ENCODE assay signal across 8 mouse cellular contexts in the genomic region with DNA sequence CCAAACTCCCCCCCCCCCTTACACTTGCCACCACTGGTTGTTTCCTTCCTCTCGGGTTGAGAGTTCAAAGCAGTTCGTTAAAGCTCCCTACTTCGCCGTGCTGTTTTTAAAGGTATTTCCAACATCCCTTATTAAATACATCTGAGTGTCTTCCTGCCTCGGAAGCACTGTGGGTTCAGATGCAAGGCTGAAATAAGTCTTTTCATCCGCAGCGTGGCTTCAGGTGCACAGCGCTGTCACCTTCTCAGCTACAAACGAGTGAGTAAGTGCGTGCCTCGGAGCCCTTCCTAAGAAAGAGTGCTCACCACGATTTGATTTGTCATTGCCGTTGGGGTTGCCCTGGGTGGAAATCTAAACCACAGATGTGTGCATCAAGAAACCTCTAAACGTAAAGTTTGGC. TPM values are rescaled to one million over a fixed set of nuclear protein-coding genes. Genes with fewer than 3 reads are reported as not detected.
DNase-seq lines count a peak whose midpoint lies in the region; ATAC-seq and TF ChIP-seq lines count a peak whose summit lies in the region.

A gene (minus strand): TSS at position 266 of the 400 bp plus-strand sequence.

- peak within 1 kb of the TSS; percentile 84 for H3K4me2 ChIP-seq in embryonic facial prominence, embryonic 13.5 days
- H3K4me2 ChIP-seq in heart, embryonic 14.5 days (ENCODE audit: low read length) = peak within 1 kb of the TSS; percentile 89
- H3K4me2 ChIP-seq in midbrain, embryonic 14.5 days (ENCODE audit: low read length) = peak within 1 kb of the TSS; percentile 84

- no peak for DNase-seq in frontal cortex, postnatal 10 days (ENCODE audit: low spot score in 2 of 2)
- no peak for DNase-seq in ES-E14 (ENCODE audit: low read depth, low spot score)
- no peak for DNase-seq in left cerebral cortex, postnatal 36 days (ENCODE audit: low spot score in 2 of 2)
- DNase-seq in midbrain, embryonic 14.5 days = peak; percentile 65
- DNase-seq in adipocyte (ENCODE audit: low spot score) = no peak

- H3K9ac ChIP-seq in ES-E14 (ENCODE audit: insufficient read depth, low read depth, low read length, poor library complexity, severe bottlenecking) = peak within 1 kb of the TSS; percentile 85
- H3K9ac ChIP-seq in embryonic facial prominence, embryonic 13.5 days = peak within 1 kb of the TSS; percentile 93
- H3K9ac ChIP-seq in heart, embryonic 14.5 days (ENCODE audit: low read length) = peak within 1 kb of the TSS; percentile 95
- H3K9ac ChIP-seq in midbrain, embryonic 14.5 days (replicated peaks; ENCODE audit: low read length) = peak within 1 kb of the TSS; percentile 72

- H3K27ac ChIP-seq in ES-E14 (ENCODE audit: insufficient read depth, low read depth, low read length, poor library complexity, severe bottlenecking) = peak within 1 kb of the TSS; percentile 63
- H3K27ac ChIP-seq in embryonic facial prominence, embryonic 13.5 days = peak within 1 kb of the TSS; percentile 93
- H3K27ac ChIP-seq in heart, embryonic 14.5 days (replicated peaks in 1 of 2; ENCODE audit: control insufficient read depth in 1 of 2, insufficient read depth in 1 of 2, low read depth in 2 of 2, low read length in 2 of 2) = peak within 1 kb of the TSS; percentile 84 to 97
- peak within 1 kb of the TSS; percentile 94 for H3K27ac ChIP-seq in midbrain, embryonic 14.5 days (replicated peaks; ENCODE audit: low read depth, low read length)

- in situ Hi-C loops in ES-E14 (cut with MboI; ENCODE audit: low sequenced_read_pairs in 2 of 2, unreplicated experiment in 2 of 2) = no loop called here

- H3K4me1 ChIP-seq in ES-E14 (ENCODE audit: control insufficient read depth in 2 of 2, insufficient read depth in 2 of 2, low read length in 2 of 2, poor library complexity in 1 of 2) = peaks cover 7 to 10% of the 10 kb centered on the region in 2 experiments
- H3K4me1 ChIP-seq in embryonic facial prominence, embryonic 13.5 days = peaks cover 30% of the 10 kb centered on the region
- peaks cover 4 to 21% of the 10 kb centered on the region in 2 experiments; a peak in 3 of 4 replicates for H3K4me1 ChIP-seq in heart, embryonic 14.5 days (ENCODE audit: control insufficient read depth in 2 of 2, insufficient read depth in 2 of 2, low read length in 2 of 2)
- H3K4me1 ChIP-seq in midbrain, embryonic 14.5 days (ENCODE audit: control insufficient read depth, insufficient read depth, low read length) = peaks cover 16% of the 10 kb centered on the region

- peak; percentile 5; the same call in 1 of the 2 replicates for ATAC-seq in frontal cortex, adult (ENCODE audit: low TSS enrichment)
- ATAC-seq in embryonic facial prominence, embryonic 13.5 days (ENCODE audit: insufficient number of reproducible peaks, insufficient read depth, low FRiP score, low TSS enrichment, low read depth) = no peak
- no peak for ATAC-seq in heart, embryonic 14.5 days (ENCODE audit: insufficient number of reproducible peaks, insufficient read depth, low FRiP score, low read depth)
- ATAC-seq in midbrain, embryonic 14.5 days (ENCODE audit: low FRiP score, low TSS enrichment) = no peak

- no peaks in the 10 kb centered on the region for H3K9me3 ChIP-seq in ES-E14 (ENCODE audit: control insufficient read depth, insufficient read depth, low read depth, low read length)
- no peaks in the 10 kb centered on the region for H3K9me3 ChIP-seq in embryonic facial prominence, embryonic 13.5 days
- no peaks in the 10 kb centered on the region for H3K9me3 ChIP-seq in heart, embryonic 14.5 days (ENCODE audit: control insufficient read depth, low read length)
- no peaks in the 10 kb centered on the region for H3K9me3 ChIP-seq in midbrain, embryonic 14.5 days (ENCODE audit: control insufficient read depth, low read length)

- intact Hi-C loops in left cerebral cortex, postnatal 36 days (cut with DNase I) = no loop called here

- H3K4me3 ChIP-seq in ES-E14 (ENCODE audit: insufficient read depth in 1 of 2, low read depth in 1 of 2, low read length in 2 of 2, poor library complexity in 1 of 2, severe bottlenecking in 1 of 2) = peak within 1 kb of the TSS; percentile 74 to 77
- peak within 1 kb of the TSS; percentile 93 for H3K4me3 ChIP-seq in embryonic facial prominence, embryonic 13.5 days
- H3K4me3 ChIP-seq in heart, embryonic 14.5 days (ENCODE audit: control insufficient read depth in 1 of 2, insufficient read depth in 1 of 2, low read depth in 1 of 2, low read length in 2 of 2) = peak within 1 kb of the TSS; percentile 70 to 89
- H3K4me3 ChIP-seq in midbrain, embryonic 14.5 days (replicated peaks; ENCODE audit: low read depth, low read length) = peak within 1 kb of the TSS; percentile 86

- 0% methylated on average over 14 of the region's 14 CpGs for WGBS in embryonic facial prominence, embryonic 13.5 days
- under 1% methylated on average over 14 of the region's 14 CpGs for WGBS in heart, embryonic 14.5 days
- WGBS in midbrain, embryonic 14.5 days = under 1% methylated on average over 14 of the region's 14 CpGs

- peaks cover 4% of the 10 kb centered on the region; the same call in 1 of the 2 replicates for H3K36me3 ChIP-seq in ES-E14 (ENCODE audit: control insufficient read depth, insufficient read depth, low read length, poor library complexity, severe bottlenecking)
- 0 out of 2 replicates have a peak, but pooled peaks cover 4% of the 10 kb centered on the region for H3K36me3 ChIP-seq in embryonic facial prominence, embryonic 13.5 days
- H3K36me3 ChIP-seq in heart, embryonic 14.5 days (ENCODE audit: control insufficient read depth, insufficient read depth, low read length) = peaks cover 5% of the 10 kb centered on the region
- no peaks in the 10 kb centered on the region for H3K36me3 ChIP-seq in midbrain, embryonic 14.5 days (ENCODE audit: control insufficient read depth, insufficient read depth, low read length)

- H3K27me3 ChIP-seq in embryonic facial prominence, embryonic 13.5 days = no peaks in the 10 kb centered on the region
- H3K27me3 ChIP-seq in heart, embryonic 14.5 days (ENCODE audit: control insufficient read depth, insufficient read depth, low read length) = no peaks in the 10 kb centered on the region
- H3K27me3 ChIP-seq in midbrain, embryonic 14.5 days (ENCODE audit: control insufficient read depth, insufficient read depth, low read length) = no peaks in the 10 kb centered on the region

TF ChIP-seq in ES-E14, 5 proteins besides CTCF, POLR2A, EP300 and RAD21:
- TF ChIP-seq ZC3H11A (IDR thresholded peaks at IDR 0.05; ENCODE audit: borderline replicate concordance, low read depth, low read length) (no peak), ZNF384 (IDR thresholded peaks at IDR 0.05; ENCODE audit: low read depth, low read length) (no peak), MAFK (IDR thresholded peaks at IDR 0.05; ENCODE audit: insufficient read depth, low read depth, low read length) (no peak), CHD2 (IDR thresholded peaks at IDR 0.05; ENCODE audit: low read depth, low read length) (no peak), HCFC1 (IDR thresholded peaks at IDR 0.05; ENCODE audit: borderline replicate concordance, insufficient read depth, low read length) (no peak)

RNA-seq across cellular contexts. Expression of the gene that starts here (rescaled TPM):
- total RNA-seq in ES-E14 (2012; rRNA removed) = 240 and 389 TPM in 2 replicates
- 93.1 and 106 TPM in 2 replicates for polyA plus RNA-seq in embryonic facial prominence, embryonic 13.5 days (2015; fragmentation: Nextera tagmentation; extraction: Ambion mirVana)
- 65.0 and 73.1 TPM in 2 replicates for polyA plus RNA-seq in heart, embryonic 14.5 days (2014; fragmentation: Nextera tagmentation; extraction: Ambion mirVana)
- 10 to 100 TPM; 10.7 to 11.9 TPM for total RNA-seq in left cerebral cortex, postnatal 36 days (2021)
- polyA plus RNA-seq in midbrain, embryonic 14.5 days (2014; fragmentation: Nextera tagmentation; extraction: Ambion mirVana) = 28.1 and 43.3 TPM in 2 replicates

Comparison
In these comparisons a context has a peak if more than half of its experiments do, and no peak if none do; other contexts are left out.
1. RNA of the gene that starts here (total RNA-seq): 240 to 389 TPM in ES-E14; 10.7 to 11.9 TPM in left cerebral cortex, postnatal 36 days; every median in the first group is over 10 times any median in the second.
2. Peak in every context shown above with its lines, with median percentiles within 50 percentile points of each other: H3K27ac ChIP-seq, H3K4me3 ChIP-seq, H3K9ac ChIP-seq and H3K4me2 ChIP-seq.